Mouse (Mus musculus) T-helper 2 cell (primary cell): ENCODE measurements around the gene Pdcd6ip.

Experiments used
- in situ Hi-C: fragments of 300-600 bp; cut with MboI, MseI; formaldehyde crosslinking; loops from one replicate; pipeline ENCODE4 v1.15.1; 2025; ENCODE audit warnings: high pct_unique_total_duplicates

Pdcd6ip gene

GRCm38 (mm10) chr9:113628780-113629179 is 79.3 kb downstream of the Pdcd6ip start:
- in situ Hi-C loops, result loop anchor here (25.0 kb wide), 2 partner anchors 841 to 1691 kb away; no protein-coding TSS in a partner anchor

GRCm38 (mm10) chr9:113626730-113627129 is 81.3 kb downstream of the Pdcd6ip start:
- in situ Hi-C loops, result loop anchor here (25.0 kb wide), 2 partner anchors 839 to 1689 kb away; no protein-coding TSS in a partner anchor

- in situ Hi-C loops, result no loop called here
Observed at GRCm38 (mm10) chr9:113624086-113624485, 84.0 kb downstream of the Pdcd6ip start.

- in situ Hi-C loops, result no loop called here
Observed at GRCm38 (mm10) chr9:113617081-113617480, 91.0 kb downstream of the Pdcd6ip start.

- in situ Hi-C loops, result no loop called here
Observed at GRCm38 (mm10) chr9:113610776-113611175, 97.3 kb downstream of the Pdcd6ip start.

- in situ Hi-C loops, result no loop called here
Observed at GRCm38 (mm10) chr9:113602140-113602539, 105.9 kb downstream of the Pdcd6ip start.
